Mouse (Mus musculus) left cerebral cortex, adult 9 months (tissue): ENCODE measurements at regions not wholly inside any gene's neighbourhood (a gene's known extent, or its start where the extent isn't known, plus 50 kb on each side); places are given as distances from the start of the nearest gene placed in this dataset.
"Not testable (repeated sequence)": the region's sequence is repeated elsewhere in the genome, so short reads cannot be mapped to it uniquely, and the experiment has no call there.

Experiments
- DNase-seq, 2 experiments: peaks; one replicate each; pipeline ENCODE4 v3.0.0; 2022; ENCODE audit warnings: low spot score in 2 of 2

DNA sequence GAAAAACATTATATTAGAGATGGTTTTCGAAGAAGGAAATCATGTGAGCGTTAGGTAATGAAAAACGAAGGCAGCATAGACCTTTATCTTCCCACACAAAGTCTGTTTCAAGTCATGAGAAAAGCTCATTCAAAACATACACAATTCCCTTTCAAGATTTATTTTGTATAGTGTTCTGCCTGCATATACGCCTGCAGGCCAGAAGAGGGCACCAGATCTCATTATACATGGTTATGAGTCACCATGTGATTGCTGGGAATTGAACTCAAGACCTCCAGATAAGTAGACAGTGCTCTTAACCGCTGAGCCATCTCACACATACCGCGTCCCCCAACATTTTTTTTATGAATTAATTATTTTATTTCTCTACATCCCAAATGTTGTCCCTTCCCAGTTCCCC is 578.3 kb upstream of the Ccdc54 start:
- DNase-seq: no peak

DNA sequence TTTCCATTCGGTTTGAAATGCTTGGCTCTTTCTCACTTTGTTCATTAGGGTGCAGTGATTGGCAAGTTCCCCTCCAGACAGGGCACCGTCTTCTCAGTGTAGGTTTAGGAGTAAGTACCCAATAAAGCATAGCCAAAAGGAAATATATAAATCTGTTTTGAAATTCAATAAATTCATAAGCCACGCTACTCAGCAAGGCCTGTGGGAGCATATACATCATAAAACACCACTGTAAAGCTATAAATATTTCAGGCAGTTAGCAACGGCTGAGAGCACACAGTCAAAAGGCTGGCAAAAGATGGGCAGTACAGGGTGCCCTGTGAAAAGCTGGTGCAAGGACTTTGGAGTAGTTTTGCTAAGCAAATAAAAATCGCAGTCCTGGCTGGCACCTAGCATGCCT is 569.8 kb upstream of the Ccdc54 start:
- DNase-seq: no peak

DNA sequence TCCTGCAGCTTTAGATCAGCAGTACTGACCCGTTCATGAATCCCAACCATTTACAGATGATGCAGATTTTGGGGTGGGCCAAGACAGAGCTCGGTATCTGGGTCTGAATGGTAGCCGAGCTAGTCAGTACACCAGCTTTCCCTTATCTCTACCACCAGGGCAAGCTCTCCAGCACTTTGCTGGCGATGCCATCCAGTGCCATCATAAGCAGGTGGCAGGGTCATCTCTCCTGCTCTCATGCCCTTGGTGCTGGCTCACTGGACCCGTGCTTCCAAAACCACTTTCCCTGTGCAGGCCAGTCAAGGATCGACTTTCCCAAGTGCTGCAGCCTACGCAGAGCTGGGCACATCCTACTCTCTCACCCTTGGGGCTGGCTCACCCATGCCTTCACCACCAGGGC is 547.6 kb upstream of the Ccdc54 start:
- no peak for DNase-seq

DNA sequence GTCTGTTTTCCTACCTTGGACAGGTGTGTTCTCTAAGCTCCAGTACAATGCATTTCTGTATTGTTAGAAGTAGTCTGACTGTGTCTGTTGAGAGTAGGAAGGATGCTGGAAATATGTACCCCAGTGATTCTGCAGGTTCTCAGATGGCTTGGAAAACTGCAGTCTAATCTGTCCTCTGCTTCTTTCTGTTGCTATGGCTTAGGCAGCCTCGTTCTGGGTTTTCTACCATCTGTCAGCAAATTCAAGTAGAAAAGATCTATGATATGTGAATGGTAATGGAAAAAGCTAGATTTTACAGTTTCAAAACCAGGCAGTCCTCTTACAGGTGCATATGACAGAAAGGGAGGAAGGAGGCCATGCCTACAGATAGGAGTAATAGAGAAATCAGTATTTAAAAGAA is 528.9 kb upstream of the Ccdc54 start:
- DNase-seq: peak; percentile 6 to 45

DNA sequence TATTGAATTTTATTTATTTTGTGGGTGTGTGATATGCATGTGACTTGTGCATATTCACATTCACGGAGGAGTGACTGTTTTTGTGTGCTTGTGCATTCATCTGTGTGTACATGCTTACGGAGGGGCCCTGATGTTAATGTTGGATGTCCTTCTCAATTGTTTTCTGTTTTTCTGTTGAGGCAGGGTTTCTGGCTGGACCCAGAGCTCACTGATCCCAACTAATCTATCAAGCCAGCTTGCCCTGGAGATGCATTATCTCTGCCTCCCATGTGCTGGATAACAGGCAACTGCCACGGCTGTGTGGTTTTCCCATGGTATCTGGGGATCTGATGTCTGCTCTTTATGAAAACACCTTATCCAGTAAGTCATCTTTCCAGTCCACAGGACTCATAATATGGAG is 527.4 kb upstream of the Ccdc54 start:
- DNase-seq: no peak

DNA sequence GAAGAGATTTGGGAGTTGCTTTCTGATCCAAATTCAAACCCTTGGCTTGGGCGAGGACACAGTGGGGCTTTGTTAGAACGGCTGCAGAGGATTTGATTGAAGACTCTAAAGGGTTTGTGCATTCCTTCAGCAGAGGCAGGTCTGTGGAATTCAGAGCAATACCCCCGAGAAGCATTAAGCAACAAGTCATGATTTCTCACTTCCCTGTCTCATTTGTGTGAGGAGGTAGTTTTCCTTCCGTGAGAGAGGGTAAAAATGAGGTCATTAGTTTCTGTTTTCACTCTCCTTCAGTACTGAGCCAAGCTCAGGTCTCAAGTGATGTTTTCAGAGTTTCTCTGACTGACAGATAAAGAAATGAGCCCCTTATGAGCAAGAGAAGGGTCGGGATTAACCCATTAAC is 526.9 kb upstream of the Ccdc54 start:
- DNase-seq: no peak

DNA sequence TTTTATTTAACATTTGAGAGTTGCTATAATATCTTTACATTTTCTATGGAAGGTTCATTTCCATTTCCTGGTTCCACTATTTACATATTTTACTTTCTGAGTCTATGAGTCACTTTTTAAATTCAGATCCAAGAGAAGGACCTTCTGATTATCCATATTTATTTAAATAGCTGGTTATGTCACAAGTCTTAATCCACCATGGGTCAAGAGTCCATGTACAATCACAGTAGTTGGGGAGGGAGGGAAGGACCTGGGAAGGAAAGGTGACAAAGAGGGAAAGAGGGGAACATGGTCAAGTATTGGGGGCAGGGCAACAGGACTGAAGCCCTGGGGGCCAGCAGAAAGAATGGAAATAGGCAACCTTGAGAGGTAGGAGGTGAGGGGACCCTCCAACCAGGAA is 518.9 kb upstream of the Ccdc54 start:
- DNase-seq: no peak

DNA sequence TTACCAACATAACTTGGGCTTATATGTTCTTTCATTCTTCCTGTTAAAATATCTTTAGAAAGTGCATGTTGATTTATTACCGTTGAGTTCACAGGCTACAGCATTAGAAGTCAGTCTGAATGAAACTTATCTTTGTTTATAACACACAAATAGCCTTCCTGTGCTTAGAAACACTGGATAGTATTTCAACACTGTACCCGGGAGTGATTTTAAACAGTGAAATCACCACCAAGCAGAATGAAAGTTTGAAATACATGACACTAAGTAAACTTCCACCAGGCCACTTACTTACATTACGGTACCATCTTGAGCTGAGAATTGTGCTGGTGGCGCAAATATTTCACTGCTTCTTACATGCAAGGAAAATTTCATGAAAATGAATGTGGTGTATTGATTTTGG is 516.5 kb upstream of the Ccdc54 start:
- DNase-seq: no peak

DNA sequence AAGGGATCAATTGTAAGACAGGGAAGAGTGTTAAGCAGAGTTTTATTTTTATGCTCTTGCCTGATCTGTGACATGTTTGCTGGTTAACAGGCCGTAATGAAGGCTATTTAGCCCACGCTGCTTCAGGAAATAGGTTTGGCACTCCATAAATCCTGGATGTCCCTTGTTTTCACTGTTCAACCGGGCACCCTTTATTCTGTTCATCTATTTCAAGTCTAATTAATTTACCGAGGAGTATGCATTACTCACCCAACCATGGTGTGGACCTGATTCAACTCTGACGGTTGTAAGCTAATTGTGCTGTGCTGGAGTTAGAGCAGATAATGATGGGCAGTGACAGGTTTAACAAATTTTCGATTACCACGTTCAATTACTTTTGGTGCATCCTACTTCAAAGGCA is 495.6 kb upstream of the Ccdc54 start:
- no peak for DNase-seq

DNA sequence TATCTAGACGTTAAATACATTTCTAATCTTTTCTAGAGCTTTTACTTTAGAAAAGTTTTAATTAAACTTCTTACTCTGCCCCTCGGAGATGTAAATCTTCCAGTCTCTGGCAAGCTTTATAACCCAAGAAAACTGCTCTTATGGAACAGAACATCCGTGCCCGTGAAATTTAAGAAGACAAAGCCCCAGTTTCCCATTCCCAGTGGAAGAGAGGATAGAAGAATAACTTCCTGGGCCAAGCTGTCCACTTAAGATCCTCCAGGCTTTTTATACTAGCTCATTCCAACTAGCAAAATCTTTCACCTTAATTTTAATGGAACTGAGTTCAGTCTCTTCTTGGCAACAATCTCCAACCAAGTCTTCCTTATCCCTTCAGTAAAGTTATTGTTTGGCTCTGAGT is 489.2 kb upstream of the Ccdc54 start:
- no peak for DNase-seq

DNA sequence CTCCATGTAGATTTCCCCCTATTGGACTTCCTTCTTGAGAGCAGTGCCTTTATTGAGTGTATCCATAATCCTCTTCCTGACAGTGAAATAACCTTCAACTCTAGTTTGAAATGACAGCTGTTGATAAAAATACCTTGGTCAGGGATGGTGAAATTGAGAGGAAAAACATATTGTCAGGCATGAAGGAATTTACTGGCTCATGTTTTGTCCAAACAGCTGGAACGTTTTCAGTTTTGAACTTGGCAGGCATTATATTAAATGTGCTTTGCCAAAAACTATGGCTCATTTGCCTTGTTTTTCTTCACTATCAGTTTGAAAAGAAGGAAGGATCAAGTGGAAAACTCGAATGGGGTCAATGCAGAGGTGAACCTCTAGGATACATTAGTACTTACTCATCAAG is 457.7 kb upstream of the Ccdc54 start:
- no peak for DNase-seq

DNA sequence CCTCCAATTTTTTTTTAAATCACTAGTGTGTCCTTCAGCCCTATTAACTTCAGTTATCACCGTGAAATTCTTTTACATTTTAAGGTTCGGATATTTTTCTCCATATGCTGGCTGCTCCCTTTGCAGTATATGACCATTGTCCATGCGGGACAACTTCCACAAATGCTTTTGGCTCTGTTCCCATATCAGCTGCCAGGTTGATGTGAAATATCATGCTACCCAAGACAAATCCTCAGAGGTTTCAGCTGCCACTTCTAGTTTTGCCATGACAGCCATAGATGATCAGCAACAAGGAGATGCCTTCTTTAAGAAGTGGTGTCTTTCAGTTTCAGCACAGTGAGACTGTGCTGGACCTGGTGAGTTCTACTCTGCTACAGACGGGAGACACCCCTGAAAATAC is 457.2 kb upstream of the Ccdc54 start:
- DNase-seq: no peak

DNA sequence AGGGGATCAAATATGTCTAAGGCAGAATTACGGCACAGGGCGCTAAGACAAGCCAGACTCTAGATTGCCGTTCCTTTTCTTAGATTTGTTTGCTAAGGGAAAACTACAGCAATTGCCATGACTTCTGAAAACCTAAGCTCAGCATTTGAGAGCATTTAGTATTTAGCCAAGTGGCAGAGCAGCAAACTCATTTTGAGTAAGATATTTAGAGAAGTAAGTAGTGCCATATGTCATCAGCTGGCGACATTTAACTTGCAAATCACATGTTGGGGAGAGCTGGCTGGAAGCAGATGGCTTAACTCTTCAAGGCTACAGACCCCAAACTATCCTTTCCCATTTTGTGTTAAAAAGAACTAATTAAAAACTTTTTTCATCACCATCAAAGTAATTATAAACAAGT is 450.4 kb upstream of the Ccdc54 start:
- DNase-seq: peak in 1 of 2 experiments; percentile 8

DNA sequence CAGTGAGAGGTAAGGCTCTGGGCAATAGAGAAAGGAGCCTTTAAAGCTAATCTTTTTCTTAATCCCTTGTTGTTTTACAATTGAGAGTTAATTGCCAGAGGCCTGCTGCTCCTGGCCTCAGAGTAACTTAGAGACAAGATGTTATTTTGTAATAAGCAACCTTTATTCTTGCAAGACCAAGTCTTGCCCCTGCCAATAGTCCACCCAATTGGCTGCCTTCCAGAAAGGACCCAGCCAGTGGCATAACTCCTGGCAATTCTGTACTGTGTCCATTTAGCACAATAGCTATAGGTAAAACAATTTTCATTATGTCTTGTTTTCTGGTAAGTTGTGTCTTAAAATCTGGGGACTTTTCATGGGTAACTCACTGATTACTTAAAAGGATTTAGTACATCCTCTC is 411.9 kb upstream of the Ccdc54 start:
- DNase-seq: no peak

DNA sequence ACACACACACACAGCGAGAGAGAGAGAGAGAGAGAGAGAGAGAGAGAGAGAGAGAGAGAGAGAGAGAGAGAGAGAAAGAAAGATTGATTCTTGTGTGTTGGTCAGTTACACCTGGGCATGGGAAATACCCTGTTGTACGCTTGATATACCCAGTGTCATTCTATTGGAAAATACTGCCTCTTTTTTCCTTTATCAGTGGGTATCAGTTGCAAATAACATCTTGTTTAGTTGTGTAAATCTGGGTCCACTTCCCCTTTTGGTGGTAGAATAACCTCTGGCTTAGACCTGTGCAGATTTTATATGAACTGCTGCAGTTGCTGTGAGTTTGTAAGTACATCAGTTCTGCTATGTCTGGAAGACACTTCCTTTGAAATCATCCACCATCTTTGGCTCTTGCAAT is 373.4 kb upstream of the Ccdc54 start:
- no peak for DNase-seq

DNA sequence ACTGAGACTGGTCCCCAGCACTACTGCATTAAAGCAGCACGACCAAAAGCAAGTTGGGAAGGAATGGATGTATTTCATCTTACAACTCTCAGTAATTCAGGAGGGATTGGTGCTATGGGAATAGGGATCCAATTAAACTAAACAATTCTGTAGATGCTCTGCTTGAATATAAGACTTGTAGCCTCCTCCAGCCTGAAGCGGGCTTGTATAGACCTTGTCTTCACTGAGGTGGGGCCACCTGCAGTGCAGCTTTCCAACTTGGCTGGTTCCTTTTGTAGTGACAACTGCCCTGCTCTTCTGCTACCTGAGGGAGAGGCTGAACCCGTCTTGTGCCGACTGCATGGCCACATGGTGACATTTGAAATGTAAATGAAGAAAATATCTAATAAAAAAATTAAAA is 353.1 kb upstream of the Ccdc54 start:
- no peak for DNase-seq

DNA sequence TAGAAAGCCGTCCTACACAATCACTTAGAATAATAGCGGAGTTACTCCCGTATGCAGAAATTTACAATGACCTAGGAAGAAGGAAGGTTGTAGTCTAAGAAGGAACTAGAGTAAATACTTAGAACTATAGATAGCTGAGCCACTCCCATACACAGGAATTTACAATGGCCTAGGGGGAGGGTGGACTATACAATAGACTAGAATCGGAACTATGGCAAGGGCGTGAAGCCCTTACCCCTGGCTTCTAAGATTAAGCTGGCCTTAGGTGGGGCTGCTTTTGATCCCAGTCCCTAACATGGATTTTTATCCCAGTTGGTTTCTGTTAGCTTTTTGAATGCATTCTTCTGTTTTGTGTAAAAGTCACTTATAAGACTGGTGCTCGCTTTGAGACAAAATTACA is 352.6 kb upstream of the Ccdc54 start:
- not testable (repeated sequence) for DNase-seq

DNA sequence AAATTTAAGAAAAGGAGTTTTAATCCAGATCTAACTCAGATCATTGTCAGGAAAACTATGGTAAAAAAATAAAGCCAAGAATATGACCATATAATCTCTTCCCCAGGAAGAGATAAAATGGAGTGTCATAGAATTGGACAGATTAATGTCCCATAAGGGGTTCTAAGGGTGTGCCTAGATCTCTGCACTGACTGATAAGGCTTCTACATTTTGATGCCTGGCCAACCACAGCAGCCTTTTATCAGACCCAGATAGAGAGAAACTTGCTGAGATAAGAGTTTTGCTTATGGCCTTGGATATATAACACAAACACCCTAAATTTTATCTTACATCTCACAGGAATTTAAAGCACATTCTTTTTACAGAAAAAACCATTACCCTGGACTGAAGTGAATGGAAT is 351.3 kb upstream of the Ccdc54 start:
- DNase-seq: no peak

DNA sequence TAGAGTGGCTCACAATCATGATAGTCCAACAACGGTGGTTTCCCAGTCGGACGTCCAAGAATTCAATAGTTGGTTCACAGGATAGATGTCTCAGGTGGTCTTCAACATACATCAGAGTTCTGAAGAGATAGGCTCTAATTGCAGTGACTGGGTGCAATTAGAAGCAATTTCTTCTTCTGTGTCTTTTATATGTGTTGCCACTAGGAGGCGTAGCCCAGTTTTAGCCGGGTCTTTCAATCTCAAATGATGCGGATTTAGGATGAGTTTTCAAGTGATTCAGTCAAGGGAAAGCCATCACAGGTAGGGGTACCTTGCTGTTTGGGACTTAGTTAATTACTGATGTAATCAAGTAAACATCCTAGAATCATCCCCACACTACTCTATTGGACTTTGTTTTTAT is 348.4 kb upstream of the Ccdc54 start:
- DNase-seq: no peak

DNA sequence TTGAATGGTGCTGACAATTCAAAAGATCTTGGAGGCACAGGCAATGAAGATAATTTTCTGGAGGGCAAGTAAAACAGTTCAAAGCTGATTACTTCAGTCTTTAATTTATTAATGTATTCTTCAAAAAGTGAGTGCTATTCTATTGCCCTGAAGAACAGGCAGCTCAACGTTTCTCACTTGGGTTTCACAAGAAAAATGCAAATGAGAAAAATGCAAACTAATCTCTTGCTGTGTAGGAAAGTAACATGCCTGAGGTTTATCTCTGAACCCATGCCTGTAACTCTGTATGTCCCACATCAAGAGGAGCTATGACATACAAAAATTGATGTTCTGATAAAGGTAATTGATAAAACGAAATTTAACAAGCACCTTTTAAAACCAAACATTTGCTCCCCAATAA is 316.8 kb upstream of the Ccdc54 start:
- no peak for DNase-seq

DNA sequence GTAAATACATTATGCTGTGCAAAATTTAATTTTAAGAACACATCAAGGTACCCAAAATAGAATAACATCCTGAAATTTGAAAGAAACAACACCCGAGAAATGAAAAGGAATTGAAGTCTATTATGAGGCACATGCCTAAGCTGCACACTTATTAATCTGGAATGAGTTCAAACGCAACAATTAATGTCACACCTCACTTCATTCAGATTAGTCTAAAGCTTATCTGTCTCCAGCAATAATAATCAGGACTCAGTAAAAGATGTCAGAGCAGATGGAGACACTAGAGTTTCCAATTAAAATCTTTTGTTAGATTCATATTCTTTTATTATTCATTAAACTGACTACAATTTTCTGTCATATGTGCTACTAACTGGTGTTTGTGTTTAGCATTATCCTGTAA is 308.2 kb upstream of the Ccdc54 start:
- DNase-seq: no peak

DNA sequence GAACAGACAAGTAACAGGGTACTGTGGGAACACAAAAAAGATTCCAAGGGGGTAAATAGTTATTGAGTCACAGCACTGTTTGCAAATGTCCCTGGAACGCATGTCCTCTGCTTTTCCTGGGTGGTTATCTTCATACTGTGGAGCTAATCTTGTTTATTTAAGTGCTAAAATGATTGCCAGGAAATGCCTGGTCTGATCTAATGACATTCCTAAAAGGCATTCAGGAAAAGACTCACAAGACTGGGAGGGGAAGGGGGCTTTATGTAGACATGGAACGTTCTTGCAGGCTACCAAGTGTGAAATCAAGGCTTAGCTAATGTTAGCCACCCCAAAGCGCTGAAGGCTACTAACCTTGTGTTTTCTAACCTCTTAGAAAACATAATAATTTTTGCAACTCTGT is 287.0 kb upstream of the Ccdc54 start:
- DNase-seq: no peak

DNA sequence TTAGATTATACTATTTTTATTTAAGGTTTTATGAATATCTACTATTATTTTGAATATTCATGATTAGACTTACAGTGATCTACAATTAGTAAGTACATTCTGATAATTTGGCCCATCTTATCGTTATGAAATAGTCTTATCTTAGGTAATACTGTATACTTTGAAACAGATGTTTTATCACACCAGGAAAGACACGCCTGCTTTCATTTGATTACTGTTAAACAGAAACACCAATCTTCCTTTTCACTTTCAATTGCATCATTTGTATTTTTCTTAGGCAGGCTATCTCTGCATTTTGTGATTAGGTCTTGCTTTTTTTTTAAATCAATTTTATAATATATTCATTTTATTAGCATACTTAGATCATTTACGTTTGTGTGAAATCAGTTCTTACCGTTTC is 280.4 kb upstream of the Ccdc54 start:
- no peak for DNase-seq

DNA sequence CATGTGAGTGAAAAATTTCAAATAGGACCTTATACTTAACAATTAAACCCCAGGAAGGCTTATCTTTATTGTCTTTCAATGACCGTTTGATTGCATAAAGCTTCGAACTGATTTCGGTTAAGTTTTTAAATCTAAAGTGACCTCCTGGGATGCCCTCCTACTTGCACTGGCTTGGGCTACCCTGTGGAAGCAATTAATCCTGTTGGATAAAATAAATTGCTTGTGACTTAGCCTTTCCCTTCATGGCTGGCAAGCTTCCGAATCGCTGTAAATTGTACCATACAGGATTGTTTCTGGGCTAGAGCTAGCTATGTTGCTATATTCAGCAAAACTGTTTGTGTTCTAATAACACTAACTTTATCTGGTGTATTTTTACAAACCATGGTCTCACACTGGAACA is 272.6 kb upstream of the Ccdc54 start:
- no peak for DNase-seq

DNA sequence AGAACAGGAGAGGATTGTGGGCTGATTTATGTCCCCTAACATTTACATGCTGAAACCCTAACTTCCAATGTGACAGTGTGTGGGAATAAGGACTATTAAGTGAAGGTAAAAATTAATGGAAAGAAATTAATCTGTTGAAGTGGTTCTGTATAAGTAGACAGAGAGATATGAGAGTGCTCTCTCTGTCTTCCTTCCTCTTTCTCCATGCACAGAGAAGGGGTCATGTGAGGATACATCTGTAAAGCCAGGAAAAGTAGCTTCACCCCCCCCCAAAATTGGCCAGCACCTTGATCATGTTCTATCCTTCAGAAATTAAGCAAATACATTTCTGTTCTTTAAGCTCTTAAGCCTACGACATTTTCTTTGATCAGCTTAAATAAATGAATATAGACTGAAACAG is 268.6 kb upstream of the Ccdc54 start:
- DNase-seq: no peak
